Mouse (Mus musculus): ENCODE results near the gene Ush2a. TPM values are rescaled to one million over a fixed set of nuclear protein-coding genes. Genes with fewer than 3 reads are reported as not detected.
A peak's percentile ranks its signal among the peaks of the same experiment; 100 is the strongest.

Gene Ush2a
- polyA plus RNA-seq, 1 experiment from 2014 or later, result not detected

GRCm38 (mm10) chr1:188686362-188686761 lies 424.5 kb downstream of the Ush2a start:
- Histone ChIP-seq H3K4me2 (no peak overlapping the region), H3K27me3 (ENCODE audit: insufficient read depth, low read length) (no peaks in the 10 kb centered on the region), H3K36me3 (ENCODE audit: insufficient read depth) (no peaks in the 10 kb centered on the region), H3K4me1 (ENCODE audit: insufficient read depth) (no peaks in the 10 kb centered on the region), H3K9me3 (ENCODE audit: low read depth, low read length) (no peaks in the 10 kb centered on the region), H3K27ac (ENCODE audit: low read depth) (no peak overlapping the region), H3K4me3 (ENCODE audit: low read depth, low read length) (no peak overlapping the region), H3K9ac (no peak overlapping the region)
- ATAC-seq (ENCODE audit: insufficient read depth) (no peak; the same call in 1 of the 2 replicates), DNase-seq (peak; percentile 21)
- no peak for TF ChIP-seq CTCF (IDR thresholded peaks at IDR 0.05; ENCODE audit: low read depth)
- WGBS, result 88% methylated on average over 14 of the region's 14 CpGs

- H3K9ac ChIP-seq, result no peak overlapping the region
- ATAC-seq (ENCODE audit: insufficient read depth) (no peak), DNase-seq (no peak)
- no peak overlapping the region for H3K4me3 ChIP-seq (ENCODE audit: low read depth, low read length)
- WGBS, result 70% methylated on average over 2 of the region's 2 CpGs
- no peak overlapping the region for H3K4me2 ChIP-seq
- TF ChIP-seq CTCF (IDR thresholded peaks at IDR 0.05; ENCODE audit: low read depth), result no peak
- H3K27ac ChIP-seq (ENCODE audit: low read depth), result no peak overlapping the region
- H3K27me3 ChIP-seq (ENCODE audit: insufficient read depth, low read length), result no peaks in the 10 kb centered on the region
- H3K36me3 ChIP-seq (ENCODE audit: insufficient read depth), result no peaks in the 10 kb centered on the region
- no peaks in the 10 kb centered on the region for H3K4me1 ChIP-seq (ENCODE audit: insufficient read depth)
- no peaks in the 10 kb centered on the region for H3K9me3 ChIP-seq (ENCODE audit: low read depth, low read length)
Observed at GRCm38 (mm10) chr1:188696295-188696694, 434.5 kb downstream of the Ush2a start.

GRCm38 (mm10) chr1:188708176-188708575 lies 446.4 kb downstream of the Ush2a start:
- no peaks in the 10 kb centered on the region for H3K27me3 ChIP-seq (ENCODE audit: insufficient read depth, low read length)
- no peaks in the 10 kb centered on the region for H3K9me3 ChIP-seq (ENCODE audit: low read depth, low read length)
- 83% methylated on average over 4 of the region's 4 CpGs for WGBS
- no peak for DNase-seq
- H3K4me1 ChIP-seq (ENCODE audit: insufficient read depth), result no peaks in the 10 kb centered on the region
- ATAC-seq (ENCODE audit: insufficient read depth), result no peak
- no peak overlapping the region for H3K4me3 ChIP-seq (ENCODE audit: low read depth, low read length)
- no peak overlapping the region for H3K27ac ChIP-seq (ENCODE audit: low read depth)
- no peaks in the 10 kb centered on the region for H3K36me3 ChIP-seq (ENCODE audit: insufficient read depth)
- TF ChIP-seq CTCF (IDR thresholded peaks at IDR 0.05; ENCODE audit: low read depth), result peak; percentile 47
- no peak overlapping the region for H3K9ac ChIP-seq
- no peak overlapping the region for H3K4me2 ChIP-seq

- no peak for TF ChIP-seq CTCF (IDR thresholded peaks at IDR 0.05; ENCODE audit: low read depth)
- DNase-seq (no peak), ATAC-seq (ENCODE audit: insufficient read depth) (no peak)
Observed at GRCm38 (mm10) chr1:188708694-188709093, 446.9 kb downstream of the Ush2a start.

DNA sequence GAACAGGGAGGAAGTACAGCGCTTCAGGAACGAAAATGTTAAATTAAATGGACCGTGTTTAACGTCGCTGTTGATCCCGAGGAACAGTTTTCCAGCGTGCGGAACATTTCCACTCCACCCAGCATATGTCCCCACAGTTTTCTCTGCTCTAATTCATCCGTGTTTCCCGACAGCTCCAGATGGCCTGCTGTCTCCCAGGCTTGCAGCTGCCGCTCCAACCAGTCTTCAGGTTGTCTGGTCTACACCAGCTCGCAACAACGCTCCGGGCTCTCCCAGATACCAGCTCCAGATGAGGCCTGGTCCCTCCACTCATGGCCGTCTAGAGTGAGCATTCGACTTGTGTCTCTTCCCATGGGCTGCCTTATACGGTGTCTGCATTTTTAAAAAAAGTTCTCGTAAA lies 452.3 kb downstream of the Ush2a start:
- Histone ChIP-seq H3K4me3 (ENCODE audit: low read depth, low read length) (no peak overlapping the region), H3K27me3 (ENCODE audit: insufficient read depth, low read length) (no peaks in the 10 kb centered on the region), H3K4me1 (ENCODE audit: insufficient read depth) (no peaks in the 10 kb centered on the region), H3K36me3 (ENCODE audit: insufficient read depth) (no peaks in the 10 kb centered on the region), H3K4me2 (no peak overlapping the region), H3K9me3 (ENCODE audit: low read depth, low read length) (no peaks in the 10 kb centered on the region), H3K27ac (ENCODE audit: low read depth) (no peak overlapping the region), H3K9ac (no peak overlapping the region)
- TF ChIP-seq CTCF (IDR thresholded peaks at IDR 0.05; ENCODE audit: low read depth), result no peak
- ATAC-seq (ENCODE audit: insufficient read depth) (no peak), DNase-seq (no peak)
- 86% methylated on average over 18 of the region's 18 CpGs for WGBS

More at GRCm38 (mm10) chr1:188708694-188709093, 446.9 kb downstream of the Ush2a start:
- no peaks in the 10 kb centered on the region for H3K4me1 ChIP-seq (ENCODE audit: insufficient read depth)
- H3K27me3 ChIP-seq (ENCODE audit: insufficient read depth, low read length), result no peaks in the 10 kb centered on the region
- H3K36me3 ChIP-seq (ENCODE audit: insufficient read depth), result no peaks in the 10 kb centered on the region
- no peak overlapping the region for H3K4me2 ChIP-seq
- no peak overlapping the region for H3K4me3 ChIP-seq (ENCODE audit: low read depth, low read length)
- H3K9me3 ChIP-seq (ENCODE audit: low read depth, low read length), result no peaks in the 10 kb centered on the region
- no peak overlapping the region for H3K27ac ChIP-seq (ENCODE audit: low read depth)
- no peak overlapping the region for H3K9ac ChIP-seq
- WGBS, result 85% methylated on average over 10 of the region's 10 CpGs

GRCm38 (mm10) chr1:188714941-188715340 lies 453.1 kb downstream of the Ush2a start:
- no peaks in the 10 kb centered on the region for H3K9me3 ChIP-seq (ENCODE audit: low read depth, low read length)
- WGBS, result 92% methylated on average over 7 of the region's 7 CpGs
- no peak overlapping the region for H3K27ac ChIP-seq (ENCODE audit: low read depth)
- no peak overlapping the region for H3K4me2 ChIP-seq
- TF ChIP-seq CTCF (IDR thresholded peaks at IDR 0.05; ENCODE audit: low read depth), result no peak
- ATAC-seq (ENCODE audit: insufficient read depth), result no peak
- H3K36me3 ChIP-seq (ENCODE audit: insufficient read depth), result no peaks in the 10 kb centered on the region
- no peak overlapping the region for H3K9ac ChIP-seq
- no peak for DNase-seq
- no peaks in the 10 kb centered on the region for H3K4me1 ChIP-seq (ENCODE audit: insufficient read depth)
- no peaks in the 10 kb centered on the region for H3K27me3 ChIP-seq (ENCODE audit: insufficient read depth, low read length)
- no peak overlapping the region for H3K4me3 ChIP-seq (ENCODE audit: low read depth, low read length)

DNA sequence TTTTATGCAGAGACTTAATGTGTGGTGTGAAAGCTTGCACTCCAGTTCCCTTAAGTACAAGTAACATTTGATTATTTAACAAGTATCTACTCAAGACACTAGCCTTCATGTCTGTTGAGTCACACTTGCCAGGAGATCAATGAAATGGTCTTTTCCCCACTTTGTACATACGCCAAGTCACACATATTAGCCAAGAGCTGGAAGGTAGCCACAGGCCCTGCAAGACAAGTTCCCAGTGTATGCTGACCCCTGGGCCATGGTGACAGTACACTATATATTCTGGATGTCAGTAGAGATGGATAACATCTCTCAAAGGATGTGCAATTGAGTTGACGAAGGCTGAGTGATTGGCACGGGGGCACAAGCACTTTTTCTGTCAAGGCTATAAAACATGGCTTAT lies 455.1 kb downstream of the Ush2a start:
- Histone ChIP-seq H3K4me2 (no peak overlapping the region), H3K27me3 (ENCODE audit: insufficient read depth, low read length) (no peaks in the 10 kb centered on the region), H3K27ac (ENCODE audit: low read depth) (no peak overlapping the region), H3K36me3 (ENCODE audit: insufficient read depth) (no peaks in the 10 kb centered on the region), H3K4me1 (ENCODE audit: insufficient read depth) (no peaks in the 10 kb centered on the region), H3K4me3 (ENCODE audit: low read depth, low read length) (no peak overlapping the region), H3K9me3 (ENCODE audit: low read depth, low read length) (no peaks in the 10 kb centered on the region), H3K9ac (no peak overlapping the region)
- no peak for ATAC-seq (ENCODE audit: insufficient read depth)
- no peak for TF ChIP-seq CTCF (IDR thresholded peaks at IDR 0.05; ENCODE audit: low read depth)
- 53% methylated on average over 3 of the region's 3 CpGs for WGBS
- peak; percentile 19 for DNase-seq

All from lung, embryonic 14.5 days (tissue).